Mouse (Mus musculus): Measurements from ENCODE around the gene Cry2. TPM values are rescaled to one million over a fixed set of nuclear protein-coding genes. Genes with fewer than 3 reads are reported as not detected.

The Cry2 gene
- polyA plus RNA-seq, 1 experiment from 2014 or later = 33.3 TPM

DNA sequence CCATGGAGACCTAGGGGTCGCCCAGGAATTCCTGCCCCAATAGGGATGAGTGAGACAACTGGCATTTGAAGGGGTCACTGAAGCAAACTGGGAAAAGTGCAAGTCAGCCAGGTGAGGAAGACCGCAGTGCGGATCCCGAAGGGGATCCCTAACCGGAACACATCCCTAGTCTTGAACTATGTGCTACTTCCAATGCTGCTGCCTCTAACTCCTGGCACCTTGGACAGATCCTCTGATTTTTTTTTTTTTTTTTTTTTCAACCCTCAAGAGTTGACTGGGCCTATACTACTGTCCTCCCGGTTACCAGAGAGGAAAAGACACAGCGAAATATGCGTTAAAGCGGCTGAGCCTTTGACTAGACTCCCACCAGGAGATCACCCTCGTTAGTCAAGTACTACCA lies 44.2 kb downstream of the Cry2 start:
- Histone ChIP-seq H3K4me2 (ENCODE audit: low read length) (peak overlapping the region; percentile 76), H3K36me3 (ENCODE audit: control insufficient read depth, insufficient read depth, low read length) (peaks cover 37% of the 10 kb centered on the region), H3K27me3 (ENCODE audit: control insufficient read depth, insufficient read depth, low read length) (no peaks in the 10 kb centered on the region), H3K27ac (replicated peaks; ENCODE audit: low read depth, low read length) (peak overlapping the region; percentile 83), H3K9me3 (ENCODE audit: control insufficient read depth, low read length) (no peaks in the 10 kb centered on the region), H3K9ac (replicated peaks; ENCODE audit: low read length) (peak overlapping the region; percentile 84; the same call in 1 of the 2 replicates), H3K4me3 (replicated peaks; ENCODE audit: low read depth, low read length) (peak overlapping the region; percentile 74), H3K4me1 (ENCODE audit: control insufficient read depth, insufficient read depth, low read length) (peaks cover 57% of the 10 kb centered on the region)
- WGBS = 1% methylated on average over 10 of the region's 10 CpGs
- ATAC-seq (ENCODE audit: low FRiP score, low TSS enrichment) (no peak), DNase-seq (no peak)

DNA sequence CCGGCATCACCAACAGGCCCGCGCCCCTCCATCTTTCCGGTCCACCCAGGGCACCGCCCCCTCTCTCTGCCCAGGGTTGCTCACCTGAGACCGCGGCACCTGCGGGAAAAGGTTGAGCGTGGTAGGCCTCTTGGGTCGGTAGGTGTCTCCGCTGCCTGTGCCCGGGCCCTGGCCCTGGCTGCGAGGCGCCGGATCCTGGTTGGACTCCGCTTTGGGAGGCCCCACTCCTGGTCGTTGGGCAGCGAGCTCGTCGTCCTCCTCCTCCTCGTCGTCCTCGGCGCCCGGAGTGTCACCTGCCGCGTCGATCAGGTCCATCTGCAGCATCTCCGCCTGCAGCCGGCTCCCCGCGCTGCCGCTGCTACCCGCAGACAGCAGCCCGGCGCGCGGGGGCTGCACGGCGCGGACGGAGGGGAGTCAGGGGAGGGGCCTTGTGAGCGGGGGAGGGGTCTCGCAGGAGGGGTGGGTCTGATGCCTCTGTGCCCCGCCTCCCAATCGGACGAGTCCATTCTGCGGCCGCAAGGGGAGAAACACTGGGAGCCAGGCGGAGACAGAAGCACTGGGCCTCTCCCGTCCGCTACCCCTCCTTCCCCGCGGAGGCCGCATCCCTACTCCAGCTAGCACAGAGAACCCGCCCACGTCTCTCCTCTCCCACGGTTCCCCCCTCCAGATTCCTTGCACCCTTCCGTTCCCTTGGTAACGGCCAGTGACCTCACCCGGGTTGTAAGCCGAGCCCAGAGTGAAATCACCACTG lies 44.8 kb downstream of the Cry2 start:
- Histone ChIP-seq H3K36me3 (ENCODE audit: control insufficient read depth, insufficient read depth, low read length) (peaks cover 43% of the 10 kb centered on the region), H3K27me3 (ENCODE audit: control insufficient read depth, insufficient read depth, low read length) (no peaks in the 10 kb centered on the region), H3K27ac (replicated peaks; ENCODE audit: low read depth, low read length) (peak overlapping the region; percentile 83), H3K4me2 (ENCODE audit: low read length) (peak overlapping the region; percentile 76), H3K4me3 (replicated peaks; ENCODE audit: low read depth, low read length) (peak overlapping the region; percentile 74), H3K9me3 (ENCODE audit: control insufficient read depth, low read length) (no peaks in the 10 kb centered on the region), H3K4me1 (ENCODE audit: control insufficient read depth, insufficient read depth, low read length) (peaks cover 57% of the 10 kb centered on the region), H3K9ac (replicated peaks; ENCODE audit: low read length) (peak overlapping the region; percentile 84)
- DNase-seq (peak; percentile 96), ATAC-seq (ENCODE audit: low FRiP score, low TSS enrichment) (peak; percentile 92)
- under 1% methylated on average over 60 of the region's 62 CpGs for WGBS

GRCm38 (mm10) chr2:92388081-92388517 lies 45.7 kb downstream of the Cry2 start:
- Histone ChIP-seq H3K27ac (replicated peaks; ENCODE audit: low read depth, low read length) (peak overlapping the region; percentile 83), H3K9ac (replicated peaks; ENCODE audit: low read length) (peak overlapping the region; percentile 84), H3K36me3 (ENCODE audit: control insufficient read depth, insufficient read depth, low read length) (peaks cover 53% of the 10 kb centered on the region), H3K4me1 (ENCODE audit: control insufficient read depth, insufficient read depth, low read length) (peaks cover 51% of the 10 kb centered on the region), H3K9me3 (ENCODE audit: control insufficient read depth, low read length) (no peaks in the 10 kb centered on the region), H3K27me3 (ENCODE audit: control insufficient read depth, insufficient read depth, low read length) (no peaks in the 10 kb centered on the region), H3K4me2 (ENCODE audit: low read length) (peak overlapping the region; percentile 76), H3K4me3 (replicated peaks; ENCODE audit: low read depth, low read length) (peak overlapping the region; percentile 74)
- no peak for ATAC-seq (ENCODE audit: low FRiP score, low TSS enrichment)
- no peak for DNase-seq
- 26% methylated on average over 3 of the region's 3 CpGs for whole genome bisulfite sequencing

- Histone ChIP-seq H3K27me3 (ENCODE audit: control insufficient read depth, insufficient read depth, low read length) (no peaks in the 10 kb centered on the region), H3K9ac (replicated peaks; ENCODE audit: low read length) (0 out of 2 replicates have a peak overlapping the region, but pooled peaks have one; percentile 14), H3K4me1 (ENCODE audit: control insufficient read depth, insufficient read depth, low read length) (peaks cover 47% of the 10 kb centered on the region), H3K4me3 (replicated peaks; ENCODE audit: low read depth, low read length) (0 out of 2 replicates have a peak overlapping the region, but pooled peaks have one; percentile 74), H3K9me3 (ENCODE audit: control insufficient read depth, low read length) (no peaks in the 10 kb centered on the region), H3K27ac (replicated peaks; ENCODE audit: low read depth, low read length) (no peak overlapping the region), H3K36me3 (ENCODE audit: control insufficient read depth, insufficient read depth, low read length) (peaks cover 57% of the 10 kb centered on the region), H3K4me2 (ENCODE audit: low read length) (peak overlapping the region; percentile 76)
- DNase-seq = no peak
- ATAC-seq (ENCODE audit: low FRiP score, low TSS enrichment) = no peak
- 80% methylated on average over 4 of the region's 4 CpGs for WGBS
These were observed 46.2 kb downstream of the Cry2 start for GRCm38 (mm10) chr2:92387646-92388045.

DNA sequence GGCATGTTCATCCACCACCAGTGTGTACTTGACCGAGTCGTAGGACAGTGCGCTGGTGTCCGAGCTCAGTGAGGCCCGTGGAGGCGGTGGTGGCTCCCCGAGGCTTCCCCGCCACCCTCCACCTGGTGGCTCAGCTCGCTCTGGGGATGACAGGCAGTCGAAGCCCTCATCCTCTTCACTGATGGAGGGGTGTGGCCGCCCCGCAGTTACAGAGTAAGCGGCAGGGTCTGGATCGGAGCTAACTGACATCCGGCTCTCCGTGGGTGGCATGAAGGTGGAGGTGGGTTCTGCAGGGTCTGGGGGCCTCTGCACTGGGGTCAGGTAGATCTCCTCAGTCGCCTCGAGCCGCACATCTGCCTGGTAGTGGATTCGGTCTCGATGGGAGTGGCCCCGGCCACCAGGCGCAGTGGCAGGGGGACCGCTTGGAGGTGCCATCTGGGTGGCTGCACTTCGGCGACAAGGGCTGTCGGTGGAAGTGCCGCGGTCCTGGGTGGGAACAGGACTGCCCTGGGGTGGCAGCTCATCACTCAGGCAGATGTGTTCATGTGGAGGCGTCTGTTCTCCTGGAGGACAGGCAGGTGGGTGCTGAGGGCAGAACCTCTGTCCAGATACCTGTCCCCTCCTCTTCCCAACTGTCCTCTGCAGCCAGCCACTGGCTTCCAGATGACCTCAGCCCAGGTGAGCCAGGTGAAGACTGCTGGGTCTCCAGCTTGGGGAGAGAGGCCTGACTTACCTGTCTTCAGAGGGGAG lies 46.8 kb downstream of the Cry2 start:
- Histone ChIP-seq H3K27ac (replicated peaks; ENCODE audit: low read depth, low read length) (no peak overlapping the region), H3K27me3 (ENCODE audit: control insufficient read depth, insufficient read depth, low read length) (no peaks in the 10 kb centered on the region), H3K4me3 (replicated peaks; ENCODE audit: low read depth, low read length) (no peak overlapping the region), H3K4me1 (ENCODE audit: control insufficient read depth, insufficient read depth, low read length) (peaks cover 40% of the 10 kb centered on the region), H3K36me3 (ENCODE audit: control insufficient read depth, insufficient read depth, low read length) (peaks cover 64% of the 10 kb centered on the region), H3K4me2 (ENCODE audit: low read length) (no peak overlapping the region; the same call in 1 of the 2 replicates), H3K9ac (replicated peaks; ENCODE audit: low read length) (0 out of 2 replicates have a peak overlapping the region, but pooled peaks have one; percentile 14), H3K9me3 (ENCODE audit: control insufficient read depth, low read length) (no peaks in the 10 kb centered on the region)
- ATAC-seq (ENCODE audit: low FRiP score, low TSS enrichment) (no peak), DNase-seq (no peak)
- WGBS = 93% methylated on average over 30 of the region's 30 CpGs

DNA sequence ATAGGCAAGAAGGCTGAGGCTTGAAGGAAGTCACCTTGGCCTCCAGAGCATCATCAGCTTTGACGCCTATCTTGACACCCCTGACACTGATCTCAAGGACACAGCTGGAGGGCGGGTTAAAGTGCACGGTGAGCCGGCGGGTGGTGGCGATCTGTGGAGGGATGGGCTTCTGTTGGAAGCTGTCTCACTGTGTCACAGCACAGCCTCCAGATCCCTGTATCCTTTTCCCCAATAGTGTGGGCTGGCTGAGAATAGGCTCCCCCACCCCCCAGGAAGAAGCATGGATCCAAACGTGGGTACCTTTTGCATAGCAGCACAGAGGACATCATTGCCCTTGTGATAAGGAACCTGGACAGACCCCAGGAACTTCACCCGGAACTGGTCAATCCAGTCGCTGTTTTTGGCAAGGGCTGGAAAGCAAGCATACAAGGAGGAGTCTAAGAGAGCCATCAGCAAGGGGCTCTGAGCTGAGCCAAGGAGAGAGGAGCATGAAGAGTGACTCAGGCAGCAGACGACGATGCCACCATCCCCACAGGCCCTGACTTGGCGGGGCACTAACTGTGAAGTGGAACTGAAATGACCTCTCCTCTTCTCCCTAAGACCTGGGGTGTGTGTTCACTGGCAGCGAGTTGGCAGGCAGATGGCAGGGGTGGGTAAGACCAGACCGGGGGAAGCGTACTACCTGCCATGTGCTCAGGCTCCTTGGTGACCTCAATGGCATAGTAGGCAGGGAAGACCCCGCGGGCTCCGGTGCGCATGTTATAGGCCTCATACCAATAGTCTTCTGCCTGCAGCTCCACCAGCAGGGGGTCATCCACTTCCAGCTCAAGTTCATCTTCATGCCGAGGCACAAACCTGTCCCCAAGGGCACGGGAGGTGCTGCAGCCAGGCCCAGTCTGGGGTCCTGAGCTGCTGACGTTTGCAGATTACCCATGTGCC lies 48.5 kb downstream of the Cry2 start:
- H3K4me3 ChIP-seq (replicated peaks; ENCODE audit: low read depth, low read length) = no peak overlapping the region
- no peak for ATAC-seq (ENCODE audit: low FRiP score, low TSS enrichment)
- 84% methylated on average over 22 of the region's 22 CpGs for WGBS
- DNase-seq = no peak
- no peaks in the 10 kb centered on the region for H3K27me3 ChIP-seq (ENCODE audit: control insufficient read depth, insufficient read depth, low read length)
- peaks cover 24% of the 10 kb centered on the region for H3K4me1 ChIP-seq (ENCODE audit: control insufficient read depth, insufficient read depth, low read length)
- no peak overlapping the region for H3K4me2 ChIP-seq (ENCODE audit: low read length)
- H3K9me3 ChIP-seq (ENCODE audit: control insufficient read depth, low read length) = no peaks in the 10 kb centered on the region
- H3K9ac ChIP-seq (replicated peaks; ENCODE audit: low read length) = no peak overlapping the region
- no peak overlapping the region for H3K27ac ChIP-seq (replicated peaks; ENCODE audit: low read depth, low read length)
- H3K36me3 ChIP-seq (ENCODE audit: control insufficient read depth, insufficient read depth, low read length) = peaks cover 75% of the 10 kb centered on the region

- Histone ChIP-seq H3K9ac (replicated peaks; ENCODE audit: low read length) (no peak overlapping the region), H3K36me3 (ENCODE audit: control insufficient read depth, insufficient read depth, low read length) (peaks cover 86% of the 10 kb centered on the region), H3K27me3 (ENCODE audit: control insufficient read depth, insufficient read depth, low read length) (no peaks in the 10 kb centered on the region), H3K4me1 (ENCODE audit: control insufficient read depth, insufficient read depth, low read length) (peaks cover 14% of the 10 kb centered on the region), H3K4me3 (replicated peaks; ENCODE audit: low read depth, low read length) (no peak overlapping the region), H3K4me2 (ENCODE audit: low read length) (no peak overlapping the region), H3K9me3 (ENCODE audit: control insufficient read depth, low read length) (no peaks in the 10 kb centered on the region), H3K27ac (replicated peaks; ENCODE audit: low read depth, low read length) (no peak overlapping the region)
- 83% methylated on average over 4 of the region's 4 CpGs for WGBS
- no peak for DNase-seq
- no peak for ATAC-seq (ENCODE audit: low FRiP score, low TSS enrichment)
These were observed 49.7 kb downstream of the Cry2 start for GRCm38 (mm10) chr2:92384101-92384500.

DNA sequence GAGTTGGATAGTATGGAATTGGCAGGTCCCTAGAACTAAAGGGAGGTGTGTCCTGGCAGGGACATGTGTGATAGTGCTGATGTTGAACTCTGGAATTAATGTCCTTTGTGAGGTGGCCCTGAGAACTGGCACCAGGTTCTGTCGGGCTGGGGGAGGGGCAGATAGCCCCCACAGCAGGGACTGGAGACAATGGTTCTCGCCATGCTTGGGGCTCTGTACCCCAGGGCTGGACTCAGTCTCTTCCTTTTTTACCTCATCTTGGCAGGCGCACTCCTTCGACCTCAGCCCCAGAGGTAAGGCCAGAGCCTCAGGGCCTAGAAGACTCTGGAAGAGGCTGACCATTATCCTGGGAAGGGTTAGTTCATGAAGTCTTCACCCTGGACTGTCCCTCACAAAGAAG lies 51.1 kb downstream of the Cry2 start:
- DNase-seq (no peak), ATAC-seq (ENCODE audit: low FRiP score, low TSS enrichment) (no peak)
- WGBS = 86% methylated on average over 4 of the region's 4 CpGs
- no peak overlapping the region for H3K27ac ChIP-seq (replicated peaks; ENCODE audit: low read depth, low read length)
- no peak overlapping the region for H3K4me3 ChIP-seq (replicated peaks; ENCODE audit: low read depth, low read length)
- H3K4me2 ChIP-seq (ENCODE audit: low read length) = no peak overlapping the region
- peaks cover 98% of the 10 kb centered on the region for H3K36me3 ChIP-seq (ENCODE audit: control insufficient read depth, insufficient read depth, low read length)
- peaks cover 6% of the 10 kb centered on the region for H3K4me1 ChIP-seq (ENCODE audit: control insufficient read depth, insufficient read depth, low read length)
- H3K27me3 ChIP-seq (ENCODE audit: control insufficient read depth, insufficient read depth, low read length) = no peaks in the 10 kb centered on the region
- no peak overlapping the region for H3K9ac ChIP-seq (replicated peaks; ENCODE audit: low read length)
- H3K9me3 ChIP-seq (ENCODE audit: control insufficient read depth, low read length) = no peaks in the 10 kb centered on the region
